Mouse (Mus musculus): ENCODE data around the gene Cdh7.

- TF ChIP-seq CTCF (IDR thresholded peaks at IDR 0.05; ENCODE audit: extremely low read depth, insufficient read depth, insufficient read length, insufficient replicate concordance) (no peak), POLR2A (IDR thresholded peaks at IDR 0.05; ENCODE audit: low read depth, low read length) (no peak)
Measured at GRCm38 (mm10) chr1:109985468-109985867, 3.2 kb downstream of the Cdh7 start.
